Mouse (Mus musculus): ENCODE measurements at regions not wholly inside any gene's neighbourhood (a gene's known extent, or its start where the extent isn't known, plus 50 kb on each side); places are given as distances from the start of the nearest gene placed in this dataset.

DNA sequence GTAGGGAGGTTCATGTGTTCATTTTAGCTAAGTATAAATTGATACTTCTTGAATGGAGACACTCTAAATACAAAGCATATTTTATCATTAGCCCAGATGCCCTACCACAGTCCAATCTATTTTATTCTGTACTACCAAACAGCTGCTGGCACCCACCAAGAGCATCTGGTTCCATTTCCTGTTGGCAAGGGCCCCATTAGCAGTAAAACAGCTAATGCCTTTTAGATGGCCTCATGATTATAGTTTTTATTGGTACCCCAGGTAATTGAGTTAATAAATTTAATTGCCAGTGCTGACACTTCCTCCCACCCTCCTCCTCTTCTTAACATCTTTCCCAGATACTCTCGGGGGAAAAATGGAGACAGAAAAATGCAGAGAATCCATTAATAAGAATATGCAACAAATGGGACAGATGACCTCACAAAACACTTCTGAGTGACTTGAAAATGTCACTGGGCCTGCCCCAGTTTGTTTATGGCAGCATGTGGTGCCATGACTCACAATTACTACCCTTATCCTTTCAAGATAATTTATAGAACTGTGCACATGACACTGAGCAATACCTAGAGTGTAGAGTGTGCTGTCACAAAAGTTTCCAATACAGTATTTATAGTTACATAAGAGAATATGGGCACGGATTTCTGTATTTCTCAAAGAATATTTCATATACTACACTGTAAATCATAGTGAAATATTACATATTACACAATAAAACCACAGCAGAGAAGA, 509.1 kb downstream of the Slco4c1 start:
- TF ChIP-seq POLR2A (IDR thresholded peaks at IDR 0.05; ENCODE audit: insufficient read depth, low read length) = no peak
- TF ChIP-seq CTCF (IDR thresholded peaks at IDR 0.05; ENCODE audit: low read depth, low read length) = no peak
